Mouse (Mus musculus): ENCODE results near the gene Wdr78. TPM values are rescaled to one million over a fixed set of nuclear protein-coding genes. Genes with fewer than 3 reads are reported as not detected.
A peak's percentile ranks its signal among the peaks of the same experiment; 100 is the strongest.

Wdr78 gene
- polyA plus RNA-seq, 1 experiment from 2014 or later = 1.4 TPM

- H3K9me3 ChIP-seq (replicated peaks; ENCODE audit: low read length) = no peaks in the 10 kb centered on the region
- no peak overlapping the region for H3K27ac ChIP-seq
- no peak for TF ChIP-seq CTCF (IDR thresholded peaks at IDR 0.05; ENCODE audit: low read depth)
- no peak overlapping the region for H3K4me3 ChIP-seq (replicated peaks; ENCODE audit: low read depth, low read length)
- DNase-seq (ENCODE audit: low spot score) = peak; percentile 12
- no peaks in the 10 kb centered on the region for H3K36me3 ChIP-seq (ENCODE audit: insufficient read depth, low read length)
- no peak for ATAC-seq (replicated peaks; ENCODE audit: low FRiP score, low read depth)
- peaks cover 4% of the 10 kb centered on the region for H3K4me1 ChIP-seq (replicated peaks; ENCODE audit: insufficient read depth, low read length)
- no peak overlapping the region for H3K4me2 ChIP-seq (ENCODE audit: low read length)
- no peak overlapping the region for H3K9ac ChIP-seq (ENCODE audit: low read depth, low read length)
- H3K27me3 ChIP-seq (ENCODE audit: insufficient read depth, low read length) = no peaks in the 10 kb centered on the region
Observed at GRCm38 (mm10) chr4:103123606-103124005, 9.3 kb upstream of the Wdr78 start.

GRCm38 (mm10) chr4:103123086-103123485, 8.7 kb upstream of the Wdr78 start:
- 18% methylated on average over 2 of the region's 2 CpGs for WGBS
- no peak for TF ChIP-seq CTCF (IDR thresholded peaks at IDR 0.05; ENCODE audit: low read depth)

DNA sequence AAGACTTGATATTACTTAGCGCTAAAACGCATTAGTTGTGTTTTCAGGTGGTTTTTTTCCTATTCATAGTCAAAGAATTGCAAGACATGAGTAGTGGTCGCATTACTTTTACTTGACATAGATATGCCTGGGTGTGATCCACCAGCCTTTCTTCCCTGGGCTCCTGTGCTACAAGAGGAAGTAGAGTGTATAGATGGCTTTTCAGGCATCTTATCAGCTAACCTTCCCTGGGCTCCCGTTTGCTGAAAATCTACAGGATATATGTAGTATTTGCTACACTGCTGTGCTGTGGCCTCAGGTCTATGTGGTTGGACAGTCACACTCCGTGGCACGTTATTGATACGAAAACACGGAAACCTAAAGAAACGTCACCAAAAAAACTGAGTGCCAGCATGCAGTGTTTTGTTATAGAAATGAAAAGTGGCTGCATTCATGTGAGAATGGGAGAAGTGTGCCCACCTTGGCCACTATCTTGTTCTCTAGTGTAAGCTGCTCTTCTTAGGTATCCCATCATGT, 6.6 kb upstream of the Wdr78 start:
- Histone ChIP-seq H3K27me3 (ENCODE audit: insufficient read depth, low read length) (no peaks in the 10 kb centered on the region), H3K4me3 (replicated peaks; ENCODE audit: low read depth, low read length) (no peak overlapping the region), H3K9ac (ENCODE audit: low read depth, low read length) (peak overlapping the region; percentile 98; the same call in 1 of the 2 replicates), H3K4me1 (replicated peaks; ENCODE audit: insufficient read depth, low read length) (peaks cover 4% of the 10 kb centered on the region), H3K9me3 (replicated peaks; ENCODE audit: low read length) (no peaks in the 10 kb centered on the region), H3K36me3 (ENCODE audit: insufficient read depth, low read length) (0 out of 2 replicates have a peak, but pooled peaks cover 3% of the 10 kb centered on the region), H3K4me2 (ENCODE audit: low read length) (peak overlapping the region; percentile 68), H3K27ac (no peak overlapping the region)
- 78% methylated on average over 9 of the region's 9 CpGs for WGBS
- TF ChIP-seq CTCF (IDR thresholded peaks at IDR 0.05; ENCODE audit: low read depth) = no peak
- DNase-seq (ENCODE audit: low spot score) (no peak), ATAC-seq (replicated peaks; ENCODE audit: low FRiP score, low read depth) (no peak)

More at GRCm38 (mm10) chr4:103123086-103123485, 8.7 kb upstream of the Wdr78 start:
- H3K4me2 ChIP-seq (ENCODE audit: low read length) = peak overlapping the region; percentile 32; the same call in 1 of the 2 replicates
- H3K27me3 ChIP-seq (ENCODE audit: insufficient read depth, low read length) = no peaks in the 10 kb centered on the region
- H3K9me3 ChIP-seq (replicated peaks; ENCODE audit: low read length) = no peaks in the 10 kb centered on the region
- H3K27ac ChIP-seq = no peak overlapping the region
- ATAC-seq (replicated peaks; ENCODE audit: low FRiP score, low read depth) (no peak), DNase-seq (ENCODE audit: low spot score) (peak; percentile 68)
- H3K4me1 ChIP-seq (replicated peaks; ENCODE audit: insufficient read depth, low read length) = peaks cover 4% of the 10 kb centered on the region
- no peak overlapping the region for H3K9ac ChIP-seq (ENCODE audit: low read depth, low read length)
- H3K36me3 ChIP-seq (ENCODE audit: insufficient read depth, low read length) = no peaks in the 10 kb centered on the region
- H3K4me3 ChIP-seq (replicated peaks; ENCODE audit: low read depth, low read length) = no peak overlapping the region

DNA sequence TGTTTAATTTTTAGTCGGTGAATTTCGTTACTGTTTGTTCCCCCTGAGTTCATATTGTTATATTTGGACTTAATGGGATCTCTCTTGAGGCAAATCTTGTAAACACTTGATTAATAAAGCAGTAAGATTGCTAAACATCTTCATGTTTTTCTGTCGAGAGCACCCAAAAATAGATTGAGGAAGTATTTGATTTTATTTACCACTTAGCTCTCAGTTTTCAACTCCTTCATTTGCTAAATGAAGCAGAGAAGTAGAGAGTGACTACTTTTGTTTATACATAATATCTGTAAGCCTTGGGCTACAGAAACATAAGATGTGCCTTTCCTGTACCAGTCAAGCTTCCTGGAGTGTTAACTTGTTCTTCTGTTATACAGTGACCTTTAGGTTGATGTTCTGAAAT, 6.0 kb upstream of the Wdr78 start:
- Histone ChIP-seq H3K27ac (peak overlapping the region; percentile 99; the same call in 1 of the 2 replicates), H3K9ac (ENCODE audit: low read depth, low read length) (peak overlapping the region; percentile 98), H3K27me3 (ENCODE audit: insufficient read depth, low read length) (no peaks in the 10 kb centered on the region), H3K36me3 (ENCODE audit: insufficient read depth, low read length) (0 out of 2 replicates have a peak, but pooled peaks cover 3% of the 10 kb centered on the region), H3K4me1 (replicated peaks; ENCODE audit: insufficient read depth, low read length) (peaks cover 4% of the 10 kb centered on the region), H3K4me3 (replicated peaks; ENCODE audit: low read depth, low read length) (peak overlapping the region; percentile 98), H3K9me3 (replicated peaks; ENCODE audit: low read length) (no peaks in the 10 kb centered on the region), H3K4me2 (ENCODE audit: low read length) (peak overlapping the region; percentile 68)
- TF ChIP-seq CTCF (IDR thresholded peaks at IDR 0.05; ENCODE audit: low read depth) = no peak
- DNase-seq (ENCODE audit: low spot score) (peak; percentile 11), ATAC-seq (replicated peaks; ENCODE audit: low FRiP score, low read depth) (no peak)
- 28% methylated on average over 3 of the region's 3 CpGs for WGBS

DNA sequence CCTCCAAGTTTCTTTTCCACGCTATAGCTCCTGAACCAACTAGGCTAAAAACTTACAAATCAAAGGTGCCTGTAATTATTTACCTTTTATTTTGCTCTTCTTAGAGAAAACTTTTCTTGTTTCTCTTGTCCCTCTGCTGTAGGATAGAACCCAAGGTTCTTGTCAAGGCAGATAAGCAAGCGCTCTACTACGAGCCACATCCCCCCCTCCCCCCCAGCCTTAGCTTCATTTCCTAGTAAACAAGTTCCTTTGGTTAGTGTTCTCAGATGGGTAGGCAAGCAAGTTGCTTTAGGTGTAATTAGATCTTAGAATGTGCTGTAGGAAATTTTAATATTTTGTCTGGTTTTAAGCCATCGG, 5.7 kb upstream of the Wdr78 start:
- H3K27ac ChIP-seq = peak overlapping the region; percentile 99
- no peaks in the 10 kb centered on the region for H3K9me3 ChIP-seq (replicated peaks; ENCODE audit: low read length)
- 9% methylated on average over 4 of the region's 4 CpGs for WGBS
- H3K36me3 ChIP-seq (ENCODE audit: insufficient read depth, low read length) = 0 out of 2 replicates have a peak, but pooled peaks cover 3% of the 10 kb centered on the region
- DNase-seq (ENCODE audit: low spot score) = peak; percentile 32
- H3K27me3 ChIP-seq (ENCODE audit: insufficient read depth, low read length) = no peaks in the 10 kb centered on the region
- H3K4me3 ChIP-seq (replicated peaks; ENCODE audit: low read depth, low read length) = peak overlapping the region; percentile 98
- peak overlapping the region; percentile 68 for H3K4me2 ChIP-seq (ENCODE audit: low read length)
- no peak for ATAC-seq (replicated peaks; ENCODE audit: low FRiP score, low read depth)
- H3K9ac ChIP-seq (ENCODE audit: low read depth, low read length) = peak overlapping the region; percentile 98
- H3K4me1 ChIP-seq (replicated peaks; ENCODE audit: insufficient read depth, low read length) = peaks cover 4% of the 10 kb centered on the region
- no peak for TF ChIP-seq CTCF (IDR thresholded peaks at IDR 0.05; ENCODE audit: low read depth)

DNA sequence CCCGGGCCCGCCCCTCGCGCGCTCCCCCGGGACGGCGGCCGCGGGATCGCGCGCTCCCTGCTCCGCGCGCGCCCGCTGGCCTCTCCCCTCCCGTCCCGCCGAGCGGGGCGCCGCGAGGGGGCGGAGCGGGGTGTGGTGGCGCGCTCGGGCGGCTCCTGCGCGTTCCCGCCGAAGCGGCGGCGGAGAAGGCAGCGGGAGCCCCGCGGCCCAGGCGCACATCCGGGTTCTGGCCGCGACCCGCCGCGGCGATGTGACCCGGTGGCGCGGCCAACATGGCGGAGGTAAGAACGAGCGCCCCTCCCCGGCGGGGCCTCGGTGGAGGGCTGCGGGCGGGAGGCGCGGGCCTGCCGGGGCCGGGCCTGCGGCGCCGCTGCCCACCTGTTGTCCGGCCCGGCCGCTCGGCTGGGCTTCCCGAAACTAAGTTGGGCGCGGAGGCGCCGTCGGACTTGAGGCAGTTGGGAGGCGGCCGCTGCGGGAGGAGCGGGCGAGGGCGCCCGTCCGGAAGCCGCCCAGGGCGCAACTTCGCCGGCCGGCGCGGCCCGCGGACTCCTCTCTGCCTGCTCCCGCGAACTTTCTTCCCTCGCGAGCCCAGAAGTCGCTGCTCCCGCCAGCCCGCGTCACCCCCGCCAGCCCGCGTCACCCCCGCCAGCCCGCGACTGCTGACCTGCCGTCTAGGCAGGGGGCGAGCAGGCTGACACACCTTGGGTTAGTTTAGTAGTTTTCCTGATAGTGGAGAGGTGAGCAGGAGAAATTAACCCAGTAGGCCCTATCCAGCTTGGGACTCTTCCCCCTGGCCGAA, 5.1 kb upstream of the Wdr78 start:
- under 1% methylated on average over 91 of the region's 111 CpGs for WGBS
- peaks cover 4% of the 10 kb centered on the region for H3K4me1 ChIP-seq (replicated peaks; ENCODE audit: insufficient read depth, low read length)
- peak; percentile 69 for ATAC-seq (replicated peaks; ENCODE audit: low FRiP score, low read depth)

More for the DNA sequence above, 5.1 kb upstream of the Wdr78 start:
- peak overlapping the region; percentile 98 for H3K4me3 ChIP-seq (replicated peaks; ENCODE audit: low read depth, low read length)
- H3K9ac ChIP-seq (ENCODE audit: low read depth, low read length) = peak overlapping the region; percentile 98
- H3K36me3 ChIP-seq (ENCODE audit: insufficient read depth, low read length) = 0 out of 2 replicates have a peak, but pooled peaks cover 3% of the 10 kb centered on the region
- no peaks in the 10 kb centered on the region for H3K9me3 ChIP-seq (replicated peaks; ENCODE audit: low read length)
- peak; percentile 80 for DNase-seq (ENCODE audit: low spot score)
- no peak for TF ChIP-seq CTCF (IDR thresholded peaks at IDR 0.05; ENCODE audit: low read depth)
- H3K27ac ChIP-seq = peak overlapping the region; percentile 99
- no peaks in the 10 kb centered on the region for H3K27me3 ChIP-seq (ENCODE audit: insufficient read depth, low read length)
- peak overlapping the region; percentile 68 for H3K4me2 ChIP-seq (ENCODE audit: low read length)
